Comparison of ENCODE assay signal across 32 mouse cellular contexts in genomic region chr17:10959066-10959864, GRCm38 (mm10).
DNase-seq lines count a peak whose midpoint lies in the region; ATAC-seq and TF ChIP-seq lines count a peak whose summit lies in the region.
"Had no signal": no experiment of that assay in that cellular context is flagged by ENCODE, and none has a peak within 500 bp of the region (broad histone marks: within the 10 kb centered on the region; RNA-seq: fewer than 3 reads in every experiment).

No protein-coding gene starts in this region.

- H3K4me2 ChIP-seq in forebrain, embryonic 12.5 days: no peak overlapping the region
- H3K4me2 ChIP-seq in forebrain, postnatal 0 days (ENCODE audit: low read depth): no peak overlapping the region
- H3K4me2 ChIP-seq in kidney, postnatal 0 days (ENCODE audit: low read length): no peak overlapping the region
- peak overlapping the region; percentile 33 for H3K4me2 ChIP-seq in neural tube, embryonic 15.5 days
- no peak overlapping the region for H3K4me2 ChIP-seq in midbrain, embryonic 13.5 days (replicated peaks)
- H3K4me2 ChIP-seq: heart, embryonic 11.5 days; hindbrain, embryonic 15.5 days; limb, embryonic 15.5 days; liver, embryonic 13.5 days had no signal

- H3K9ac ChIP-seq in forebrain, embryonic 12.5 days: no peak overlapping the region
- no peak overlapping the region for H3K9ac ChIP-seq in forebrain, postnatal 0 days
- no peak overlapping the region for H3K9ac ChIP-seq in kidney, postnatal 0 days (ENCODE audit: low read depth, low read length)
- no peak overlapping the region for H3K9ac ChIP-seq in neural tube, embryonic 15.5 days (replicated peaks)
- H3K9ac ChIP-seq in midbrain, embryonic 13.5 days (replicated peaks): no peak overlapping the region
- H3K9ac ChIP-seq: hindbrain, embryonic 15.5 days; limb, embryonic 15.5 days; liver, embryonic 13.5 days had no signal

- no peaks in the 10 kb centered on the region for H3K9me3 ChIP-seq in forebrain, embryonic 12.5 days
- H3K9me3 ChIP-seq in forebrain, postnatal 0 days (ENCODE audit: low read length): no peaks in the 10 kb centered on the region
- no peaks in the 10 kb centered on the region for H3K9me3 ChIP-seq in kidney, postnatal 0 days (replicated peaks; ENCODE audit: low read length)
- H3K9me3 ChIP-seq in neural tube, embryonic 15.5 days (replicated peaks): no peaks in the 10 kb centered on the region
- no peaks in the 10 kb centered on the region for H3K9me3 ChIP-seq in midbrain, embryonic 13.5 days
- H3K9me3 ChIP-seq in embryonic facial prominence, embryonic 10.5 days: no peaks in the 10 kb centered on the region
- H3K9me3 ChIP-seq: hindbrain, embryonic 15.5 days; limb, embryonic 10.5 days; limb, embryonic 15.5 days; liver, embryonic 13.5 days; midbrain, embryonic 10.5 days had no signal

- no peak overlapping the region for H3K4me3 ChIP-seq in forebrain, embryonic 12.5 days (replicated peaks)
- H3K4me3 ChIP-seq in forebrain, postnatal 0 days (ENCODE audit: low read depth, low read length): no peak overlapping the region
- no peak overlapping the region for H3K4me3 ChIP-seq in kidney, postnatal 0 days (replicated peaks; ENCODE audit: low read depth, low read length)
- H3K4me3 ChIP-seq in neural tube, embryonic 15.5 days (replicated peaks): no peak overlapping the region
- no peak overlapping the region for H3K4me3 ChIP-seq in midbrain, embryonic 13.5 days (replicated peaks)
- H3K4me3 ChIP-seq in embryonic facial prominence, embryonic 10.5 days: no peak overlapping the region
- H3K4me3 ChIP-seq: erythroblast, embryonic 14.5 days; hindbrain, embryonic 15.5 days; limb, embryonic 10.5 days; limb, embryonic 15.5 days; liver, embryonic 13.5 days; midbrain, embryonic 10.5 days had no signal

- WGBS in forebrain, embryonic 12.5 days: 49% methylated on average over 10 of the region's 10 CpGs
- WGBS in forebrain, postnatal 0 days: 30% methylated on average over 10 of the region's 10 CpGs
- 30% methylated on average over 10 of the region's 10 CpGs for WGBS in kidney, postnatal 0 days
- WGBS in neural tube, embryonic 15.5 days: 19% methylated on average over 10 of the region's 10 CpGs
- WGBS in midbrain, embryonic 13.5 days: 66% methylated on average over 10 of the region's 10 CpGs
- 83% methylated on average over 10 of the region's 10 CpGs for WGBS in embryonic facial prominence, embryonic 10.5 days

- 0 out of 2 replicates have a peak overlapping the region, but pooled peaks have one; percentile 19 for H3K27ac ChIP-seq in forebrain, embryonic 12.5 days
- no peak overlapping the region for H3K27ac ChIP-seq in forebrain, postnatal 0 days (ENCODE audit: low read depth, low read length)
- H3K27ac ChIP-seq in kidney, postnatal 0 days: no peak overlapping the region
- H3K27ac ChIP-seq in neural tube, embryonic 15.5 days (replicated peaks): peak overlapping the region; percentile 54
- no peak overlapping the region for H3K27ac ChIP-seq in midbrain, embryonic 13.5 days
- H3K27ac ChIP-seq in embryonic facial prominence, embryonic 10.5 days (replicated peaks): no peak overlapping the region
- H3K27ac ChIP-seq: hindbrain, embryonic 15.5 days; limb, embryonic 10.5 days; limb, embryonic 15.5 days; liver, embryonic 13.5 days; midbrain, embryonic 10.5 days; stomach, postnatal 0 days had no signal

- H3K27me3 ChIP-seq in forebrain, embryonic 12.5 days: no peaks in the 10 kb centered on the region
- H3K27me3 ChIP-seq in forebrain, postnatal 0 days (ENCODE audit: insufficient read depth, low read length): no peaks in the 10 kb centered on the region
- no peaks in the 10 kb centered on the region for H3K27me3 ChIP-seq in kidney, postnatal 0 days (ENCODE audit: insufficient read depth, low read length)
- H3K27me3 ChIP-seq in neural tube, embryonic 15.5 days (replicated peaks): no peaks in the 10 kb centered on the region
- no peaks in the 10 kb centered on the region for H3K27me3 ChIP-seq in midbrain, embryonic 13.5 days
- no peaks in the 10 kb centered on the region for H3K27me3 ChIP-seq in embryonic facial prominence, embryonic 10.5 days (replicated peaks; ENCODE audit: low read depth, poor library complexity, severe bottlenecking)
- H3K27me3 ChIP-seq: hindbrain, embryonic 15.5 days; limb, embryonic 15.5 days; liver, embryonic 13.5 days had no signal

- TF ChIP-seq CTCF in forebrain, postnatal 0 days (IDR thresholded peaks at IDR 0.05; ENCODE audit: low read depth): no peak
- no peak for TF ChIP-seq CTCF in kidney, postnatal 0 days (IDR thresholded peaks at IDR 0.05; ENCODE audit: low read depth)

- no peak for ATAC-seq in forebrain, embryonic 12.5 days (ENCODE audit: low FRiP score)
- ATAC-seq in forebrain, postnatal 0 days: no peak
- ATAC-seq in kidney, postnatal 0 days (replicated peaks; ENCODE audit: low FRiP score, low read depth): no peak
- peak; percentile 70; the same call in 1 of the 2 replicates for ATAC-seq in megakaryocyte-erythroid progenitor cell, adult 5-6 weeks (replicated peaks; ENCODE audit: low FRiP score, low TSS enrichment, poor library complexity, severe bottlenecking)
- 0 out of 2 replicates have a peak, but pooled peaks have one; percentile 38 for ATAC-seq in neural tube, embryonic 15.5 days (ENCODE audit: low FRiP score)
- ATAC-seq in midbrain, embryonic 13.5 days: no peak
- ATAC-seq: activated CD4-positive, CD25-positive, alpha-beta regulatory T cell, adult 4 months; CD4-positive, CD25-positive, alpha-beta regulatory T cell, adult 4 months; lung, postnatal 0 days; midbrain, embryonic 16.5 days had no signal

- DNase-seq in forebrain, postnatal 0 days: no peak
- DNase-seq in kidney, postnatal 0 days (ENCODE audit: low spot score): peak; percentile 71
- DNase-seq in kidney, adult 8-10 months: no peak
- no peak for DNase-seq in embryonic facial prominence, embryonic 10.5 days (ENCODE audit: low spot score)
- DNase-seq: adrenal gland, adult 2 months; adrenal gland, postnatal 36 days; cerebellum, adult 2 months; cerebellum, postnatal 36 days; gastrocnemius, postnatal 14 days; heart, adult 11 months; kidney, adult 18-20 months; liver, embryonic 13.5 days; lung, adult 18-20 months; lung, postnatal 4 days; right cerebral cortex, adult 18-20 months; thymus, adult 18-20 months; thymus, postnatal 25 days had no signal

- H3K4me1 ChIP-seq in forebrain, embryonic 12.5 days: peaks cover 5% of the 10 kb centered on the region; the same call in 1 of the 2 replicates
- H3K4me1 ChIP-seq in forebrain, postnatal 0 days (ENCODE audit: insufficient read depth): no peaks in the 10 kb centered on the region
- H3K4me1 ChIP-seq in kidney, postnatal 0 days (replicated peaks; ENCODE audit: insufficient read depth, low read length): no peaks in the 10 kb centered on the region
- H3K4me1 ChIP-seq in neural tube, embryonic 15.5 days: peaks cover 8% of the 10 kb centered on the region
- H3K4me1 ChIP-seq in midbrain, embryonic 13.5 days (replicated peaks): no peaks in the 10 kb centered on the region
- no peaks in the 10 kb centered on the region for H3K4me1 ChIP-seq in embryonic facial prominence, embryonic 10.5 days
- H3K4me1 ChIP-seq: hindbrain, embryonic 15.5 days; limb, embryonic 10.5 days; limb, embryonic 15.5 days; liver, embryonic 13.5 days; midbrain, embryonic 10.5 days had no signal

- no peaks in the 10 kb centered on the region for H3K36me3 ChIP-seq in forebrain, embryonic 12.5 days (replicated peaks)
- no peaks in the 10 kb centered on the region for H3K36me3 ChIP-seq in forebrain, postnatal 0 days (ENCODE audit: insufficient read depth)
- H3K36me3 ChIP-seq in kidney, postnatal 0 days (ENCODE audit: insufficient read depth, low read length): no peaks in the 10 kb centered on the region
- no peaks in the 10 kb centered on the region for H3K36me3 ChIP-seq in neural tube, embryonic 15.5 days
- H3K36me3 ChIP-seq in midbrain, embryonic 13.5 days: no peaks in the 10 kb centered on the region
- no peaks in the 10 kb centered on the region for H3K36me3 ChIP-seq in embryonic facial prominence, embryonic 10.5 days (replicated peaks)
- H3K36me3 ChIP-seq: hindbrain, embryonic 15.5 days; limb, embryonic 10.5 days; limb, embryonic 15.5 days; liver, embryonic 13.5 days; midbrain, embryonic 10.5 days had no signal

Comparison
In these comparisons a context has a peak if more than half of its experiments do, and no peak if none do; other contexts are left out.
1. H3K27ac ChIP-seq: peak in forebrain, embryonic 12.5 days (single experiment) and neural tube, embryonic 15.5 days (single experiment); none in forebrain, postnatal 0 days (single experiment), kidney, postnatal 0 days (single experiment), midbrain, embryonic 13.5 days (single experiment) and embryonic facial prominence, embryonic 10.5 days (single experiment).
2. ATAC-seq: peak in megakaryocyte-erythroid progenitor cell, adult 5-6 weeks (single experiment) and neural tube, embryonic 15.5 days (single experiment); none in forebrain, embryonic 12.5 days (single experiment), forebrain, postnatal 0 days (single experiment), kidney, postnatal 0 days (single experiment) and midbrain, embryonic 13.5 days (single experiment).